Mouse (Mus musculus) erythroblast, embryonic 14.5 days (primary cell): ENCODE measurements around the gene Usp36.

Experiments used
- GATA1 ChIP-seq: IDR thresholded peaks from 2 replicates; pipeline ENCODE4 v1.6.1; 2012; ENCODE audit warnings: low read length, inconsistent platforms, mixed read lengths
- TAL1 ChIP-seq: IDR thresholded peaks from 3 replicates; pipeline ENCODE4 v1.6.1; 2012; ENCODE audit warnings: low read length, inconsistent platforms, mixed read lengths

DNA sequence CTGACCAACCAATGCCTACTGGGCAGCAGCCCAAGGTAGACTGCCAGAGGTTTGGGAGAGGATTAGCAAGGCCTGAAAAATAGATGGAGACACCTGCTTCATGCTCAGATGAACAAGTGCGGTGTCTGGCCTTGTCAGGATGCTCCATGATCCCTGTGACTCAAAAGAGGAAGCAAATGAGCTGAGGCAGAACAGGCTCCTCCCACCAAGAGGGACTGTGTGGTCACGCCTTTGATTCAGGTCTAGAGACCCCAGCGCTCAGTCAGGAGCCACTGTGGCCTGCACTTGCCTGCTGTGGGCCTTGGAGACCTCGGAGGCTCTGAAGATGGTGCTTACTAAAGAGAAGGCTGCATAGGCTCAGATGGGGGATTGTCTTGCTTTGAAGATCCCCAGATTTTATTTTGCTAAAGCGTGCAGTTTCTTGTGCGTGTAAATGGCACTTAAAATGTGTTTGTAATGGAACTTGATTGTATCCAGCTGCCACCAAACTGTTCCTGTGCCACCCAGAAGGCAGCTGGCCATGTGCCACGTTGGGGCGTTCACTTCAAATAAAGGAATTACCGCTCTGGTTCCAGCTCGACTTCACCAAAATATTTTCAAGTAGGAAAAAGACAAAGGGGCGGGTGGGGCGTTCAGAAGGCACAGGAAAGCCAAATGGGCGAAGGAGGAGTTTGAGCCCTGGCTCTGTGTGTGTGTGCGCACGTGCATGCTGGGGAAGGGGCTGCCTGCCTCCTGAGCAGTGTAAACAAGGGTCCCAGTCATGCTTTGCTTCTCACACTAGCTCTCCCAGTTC is 35.7 kb downstream of the Usp36 start:
- TF ChIP-seq TAL1 (no peak), GATA1 (no peak)
